Mouse (Mus musculus) liver (tissue): ENCODE measurements around the gene Cpne5.

ENCODE experiments used
- DNase-seq: peaks from one replicate; pipeline ENCODE4 v3.0.0-alpha.2; 2020; ENCODE audit warnings: mixed read lengths

Gene Cpne5

DNA sequence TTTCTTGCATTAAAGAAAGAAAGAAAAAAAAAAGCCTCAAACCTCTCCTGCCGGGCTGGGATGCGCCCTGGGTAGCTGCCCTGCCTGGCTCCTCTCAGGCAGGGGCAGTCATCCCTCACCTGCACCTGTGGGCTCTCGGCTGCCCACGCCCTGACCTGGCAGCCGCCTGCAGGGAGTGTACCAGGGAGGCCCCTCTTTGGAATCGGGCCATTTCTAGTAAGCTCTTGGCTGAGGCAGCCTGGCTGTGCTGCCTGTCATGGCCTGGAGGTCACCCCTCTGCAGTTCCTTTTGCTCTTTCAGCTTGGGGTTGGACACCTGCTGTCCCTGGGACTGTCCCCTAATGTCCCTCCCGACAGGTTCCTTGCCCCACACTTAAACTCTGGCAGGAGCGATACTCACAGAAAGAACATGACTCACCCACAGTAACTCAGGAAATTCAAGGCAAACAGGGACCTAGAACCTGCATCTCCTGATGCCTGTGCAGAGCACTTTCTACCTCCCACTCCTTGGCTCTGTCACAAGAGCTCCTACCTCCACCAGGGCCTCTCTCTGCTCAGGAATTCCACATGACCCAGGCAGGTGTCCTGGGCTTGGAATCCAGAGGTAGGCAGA is 71.9 kb downstream of the Cpne5 start:
- DNase-seq = no peak

DNA sequence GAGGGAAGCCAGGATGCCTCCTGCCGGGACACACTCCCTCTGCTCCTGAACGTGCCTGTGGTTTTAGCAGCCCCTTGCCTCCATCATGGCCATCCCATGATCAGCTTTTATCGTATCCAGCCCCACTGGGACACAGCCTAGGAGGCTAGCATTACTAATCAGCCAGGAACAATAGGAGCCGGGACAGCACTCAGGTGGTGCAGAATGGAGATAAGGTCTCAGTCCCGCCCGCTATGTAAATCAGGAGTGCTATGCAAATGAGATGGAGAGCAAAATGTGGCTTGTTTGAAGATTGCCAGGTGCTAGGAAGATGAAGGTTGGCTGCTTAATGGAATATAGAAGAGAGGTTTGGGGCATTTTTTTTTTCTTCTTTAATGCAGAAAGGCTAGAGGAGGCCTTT is 72.5 kb downstream of the Cpne5 start:
- DNase-seq = peak; percentile 33

DNA sequence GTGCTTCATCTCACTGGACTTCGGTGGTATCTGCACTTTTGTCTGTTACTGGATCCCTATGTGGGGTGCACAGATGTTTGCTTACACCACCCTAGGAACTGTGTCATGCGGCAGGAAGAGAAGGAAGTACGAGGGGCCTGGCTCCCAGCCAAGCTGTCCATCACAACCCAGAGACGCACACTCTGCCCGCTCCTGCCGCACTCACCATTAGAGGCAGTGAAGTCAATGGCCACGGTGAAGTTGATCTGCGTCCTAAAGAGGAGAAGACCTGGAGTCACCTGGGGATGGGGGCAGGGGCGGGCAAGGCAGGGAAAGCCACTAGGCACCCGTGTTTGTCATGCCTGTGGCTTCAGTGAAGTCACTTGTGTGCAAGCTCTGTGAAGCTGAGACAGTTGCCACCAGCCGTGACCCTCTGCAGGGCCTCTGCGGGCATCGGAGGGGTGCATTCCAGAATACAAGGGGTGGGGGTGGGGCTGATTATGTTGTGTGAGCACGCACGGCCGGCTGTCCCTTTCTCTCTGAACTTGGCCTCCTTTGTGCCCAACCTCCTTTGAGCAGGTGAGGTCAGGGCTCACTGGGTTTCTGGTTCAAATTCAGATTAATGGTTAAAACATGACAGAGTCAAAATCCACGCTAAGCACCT is 73.4 kb downstream of the Cpne5 start:
- peak; percentile 35 for DNase-seq

DNA sequence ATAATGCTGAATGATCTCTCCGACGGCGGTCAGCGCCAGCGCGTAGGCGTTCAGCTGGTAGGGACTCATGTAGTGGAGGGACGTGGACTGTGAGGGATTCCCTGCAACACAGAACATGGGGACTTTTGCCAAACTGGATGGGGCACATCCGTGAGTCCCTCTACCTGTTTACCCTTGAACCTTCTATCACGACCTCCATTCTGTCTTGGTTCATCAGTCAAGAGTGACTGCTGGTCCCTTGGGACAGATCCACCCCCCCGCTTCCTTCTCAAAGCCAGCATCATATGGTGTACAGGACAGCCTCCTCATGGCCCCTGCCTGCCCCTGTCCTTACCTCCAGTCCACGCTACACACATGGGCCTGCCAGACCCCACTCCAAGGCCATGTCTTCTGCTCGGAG is 75.6 kb downstream of the Cpne5 start:
- no peak for DNase-seq

DNA sequence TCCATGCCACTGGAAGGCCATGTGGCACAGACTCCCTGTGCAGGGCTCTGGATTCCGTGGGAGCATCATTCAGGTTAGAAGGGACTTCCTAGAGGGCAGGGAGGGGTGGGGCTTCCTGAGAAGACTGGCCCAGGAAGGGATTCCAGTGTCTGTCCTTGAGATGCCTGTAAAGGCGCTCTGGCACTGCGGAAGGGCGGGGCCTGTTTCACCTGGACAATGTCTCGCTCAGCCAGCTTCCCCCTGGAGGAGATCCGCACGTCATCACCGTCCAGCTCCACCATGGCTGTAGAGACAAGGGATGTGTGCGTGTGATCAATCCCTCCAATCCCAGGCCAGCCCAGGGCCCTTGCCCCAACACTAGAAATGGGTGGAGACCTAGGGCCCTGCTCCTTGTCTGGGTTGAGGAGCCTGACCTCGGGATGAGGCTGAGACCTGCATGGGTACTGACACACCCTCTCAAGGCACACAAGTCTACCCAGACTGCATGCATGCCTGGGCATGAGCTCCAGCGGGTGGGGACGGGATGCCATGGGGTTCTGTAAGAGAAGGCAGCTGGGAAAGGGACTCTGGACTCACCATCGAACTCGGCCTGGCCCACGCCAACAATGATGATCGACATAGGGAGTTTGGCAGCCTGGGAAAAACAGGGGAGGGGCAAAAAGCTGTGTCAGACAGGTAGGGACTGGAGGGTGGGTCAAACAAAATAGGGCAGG is 78.1 kb downstream of the Cpne5 start:
- DNase-seq = no peak

DNA sequence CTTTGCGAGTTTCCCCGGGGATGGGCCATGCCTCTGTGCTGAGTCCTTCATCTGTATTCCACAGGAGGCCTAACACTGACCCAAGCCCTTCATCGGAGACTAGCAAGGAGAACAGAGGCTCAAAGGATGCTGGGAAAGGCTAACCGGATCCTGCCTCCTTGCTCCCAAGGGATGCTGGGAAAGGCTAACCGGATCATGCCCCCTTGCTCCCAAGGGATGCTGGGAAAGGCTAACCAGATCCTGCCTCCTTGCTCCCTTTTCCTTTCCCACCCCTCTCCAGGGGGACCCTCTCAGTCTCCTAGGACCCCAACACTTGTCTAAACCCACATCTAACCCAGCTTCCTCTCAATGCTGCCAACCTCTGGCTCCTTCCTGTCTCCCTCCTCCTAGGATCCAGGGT is 78.6 kb downstream of the Cpne5 start:
- DNase-seq = no peak

DNA sequence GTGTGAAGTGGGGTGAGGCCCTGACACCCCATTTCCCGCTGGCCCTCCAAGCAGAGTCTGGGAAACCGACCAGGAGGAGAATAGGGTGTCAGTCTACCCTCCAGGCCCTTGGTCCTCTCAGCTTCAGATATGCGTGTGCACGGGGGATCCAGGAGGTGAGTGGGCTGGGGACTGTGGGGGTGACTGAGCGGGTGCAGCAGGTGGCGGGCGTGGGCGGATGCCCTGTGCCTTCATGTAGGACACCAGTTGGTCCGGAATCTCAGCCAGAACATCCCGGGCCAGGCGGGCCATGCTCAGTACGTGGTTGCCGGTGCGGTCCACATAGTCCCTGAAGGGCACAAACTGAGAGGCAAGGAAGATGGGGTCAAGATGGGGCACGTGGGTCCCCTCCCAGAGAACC is 79.1 kb downstream of the Cpne5 start:
- no peak for DNase-seq

DNA sequence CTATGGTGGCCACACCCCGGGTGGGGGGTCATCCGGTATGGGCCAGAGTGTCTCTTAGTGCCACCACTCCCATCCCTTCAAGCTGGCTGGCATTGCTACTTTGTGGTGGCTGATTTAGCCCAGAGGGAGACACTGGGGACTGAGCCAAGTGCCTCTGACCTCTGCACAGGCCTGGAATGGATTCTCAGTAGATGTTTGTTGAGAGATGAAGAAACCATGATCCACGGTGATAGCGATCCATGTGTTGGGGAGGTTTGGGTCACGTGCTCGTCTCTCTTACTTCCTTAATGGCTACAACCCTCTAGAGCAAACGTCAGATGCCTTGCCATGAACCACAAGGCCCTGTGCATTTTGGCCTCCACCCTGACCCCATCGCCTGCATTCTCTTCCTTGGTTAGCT is 81.1 kb downstream of the Cpne5 start:
- DNase-seq = no peak

DNA sequence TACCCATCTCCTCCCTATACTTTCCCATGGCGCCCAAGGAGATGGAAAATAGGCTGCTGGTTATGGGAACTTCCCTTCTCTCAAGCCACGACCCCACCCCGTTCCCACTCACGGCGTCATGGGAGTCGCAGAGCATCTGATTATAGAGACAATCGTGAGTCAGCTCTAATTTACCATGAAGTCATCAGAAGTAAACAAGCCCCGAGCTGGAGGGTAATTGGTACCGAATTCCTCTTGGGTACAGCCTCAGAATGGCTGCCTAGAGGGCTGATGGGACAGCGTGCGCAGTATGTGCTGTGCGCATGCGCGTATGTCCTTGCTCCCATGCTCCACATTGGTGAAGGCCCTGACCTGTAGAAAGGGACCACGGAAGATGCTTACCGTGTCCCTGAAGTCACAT is 81.6 kb downstream of the Cpne5 start:
- DNase-seq = no peak

DNA sequence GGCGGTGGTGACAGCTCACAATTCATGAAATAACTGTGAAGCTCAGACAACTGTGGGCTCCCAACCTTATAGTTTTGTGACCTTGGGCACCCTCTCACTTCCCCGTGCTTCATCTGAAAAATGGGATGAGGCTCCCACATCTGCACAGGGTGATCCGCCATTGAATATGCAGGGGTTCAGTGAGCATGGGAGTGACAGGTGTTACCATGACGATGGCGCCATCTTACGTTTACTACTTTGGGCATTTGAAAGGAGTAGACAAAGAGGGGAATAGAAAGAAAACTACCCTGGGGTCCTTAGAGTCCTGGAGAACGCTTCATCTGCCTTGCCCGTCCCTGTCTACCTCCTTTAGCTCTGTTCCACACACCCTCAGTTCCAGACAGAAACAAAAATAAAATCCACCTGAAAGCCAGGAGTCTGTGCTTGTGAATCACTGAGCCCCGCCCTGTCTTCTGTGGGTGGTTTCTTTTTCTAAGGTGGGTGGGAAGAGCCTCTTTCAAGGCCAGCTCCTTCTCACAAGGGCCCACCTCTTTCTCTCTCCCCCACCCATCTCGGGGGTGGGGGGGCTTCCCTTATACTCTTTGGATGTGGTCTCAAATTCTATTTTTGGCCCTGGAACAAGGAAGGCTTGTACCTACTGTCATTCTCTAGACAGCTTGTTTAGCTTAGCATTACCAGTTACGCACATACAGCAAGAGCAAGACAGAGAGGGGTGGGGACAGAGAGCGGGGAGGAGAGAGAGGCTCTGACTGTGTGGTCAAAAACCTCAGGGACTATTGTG is 82.4 kb downstream of the Cpne5 start:
- no peak for DNase-seq

DNA sequence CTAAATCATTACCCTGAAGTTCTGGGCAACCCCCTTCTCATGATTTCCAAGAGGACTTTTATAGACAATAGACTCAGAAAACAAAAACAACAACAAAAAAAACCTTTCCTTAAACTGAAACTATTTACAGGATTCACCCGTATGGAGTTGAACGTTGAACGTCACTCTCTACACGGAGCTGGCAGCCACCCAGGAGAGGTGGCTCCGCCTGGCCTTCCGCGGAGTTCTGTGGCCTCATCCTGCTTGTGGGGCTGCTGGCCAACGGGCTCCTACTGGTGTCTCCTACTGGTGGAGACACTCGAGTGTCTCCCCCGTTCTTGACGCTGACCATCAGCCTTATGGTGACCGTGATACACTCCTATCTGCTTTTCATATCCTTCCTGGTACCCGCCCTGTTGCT is 83.7 kb downstream of the Cpne5 start:
- DNase-seq = no peak

DNA sequence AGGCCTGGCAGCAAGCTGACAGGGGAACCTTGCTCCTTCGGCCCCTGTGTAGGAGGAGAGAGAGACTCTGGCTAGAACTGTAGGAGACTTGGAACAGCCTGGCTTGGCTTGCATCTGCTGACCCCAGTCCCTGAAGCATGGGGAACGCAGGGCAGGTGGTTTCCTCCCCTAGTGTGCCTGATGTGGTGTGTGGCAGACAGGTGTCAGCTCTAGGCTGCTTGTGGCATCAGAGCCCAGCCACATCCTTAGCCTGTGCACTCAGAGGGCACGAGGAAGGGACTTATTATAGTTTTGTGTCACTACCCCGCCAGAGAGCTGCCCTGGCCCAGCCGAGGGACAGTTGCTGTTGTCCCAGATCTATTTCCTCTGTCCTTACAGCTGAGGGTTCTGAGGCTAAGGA is 85.4 kb downstream of the Cpne5 start:
- DNase-seq = no peak

DNA sequence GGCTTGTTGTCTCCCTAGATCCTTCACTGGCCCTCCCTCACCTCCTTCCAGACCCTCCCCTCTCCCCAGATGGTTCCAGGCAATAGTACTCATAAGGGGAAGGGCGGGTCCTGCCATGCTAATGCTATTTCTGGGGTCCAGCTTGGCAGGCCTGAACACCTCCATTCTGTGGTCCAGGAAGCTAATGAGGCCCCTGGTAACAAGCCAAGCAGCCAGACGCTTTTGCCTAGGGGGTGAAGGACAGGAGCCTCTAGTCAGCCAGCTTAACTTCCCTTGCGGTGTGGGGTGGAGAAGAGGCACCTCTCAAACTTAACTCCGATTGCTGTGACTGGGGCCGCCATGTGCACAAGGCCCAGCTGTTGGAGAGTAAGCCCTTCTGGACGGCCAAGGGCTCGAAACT is 88.2 kb downstream of the Cpne5 start:
- DNase-seq = no peak

DNA sequence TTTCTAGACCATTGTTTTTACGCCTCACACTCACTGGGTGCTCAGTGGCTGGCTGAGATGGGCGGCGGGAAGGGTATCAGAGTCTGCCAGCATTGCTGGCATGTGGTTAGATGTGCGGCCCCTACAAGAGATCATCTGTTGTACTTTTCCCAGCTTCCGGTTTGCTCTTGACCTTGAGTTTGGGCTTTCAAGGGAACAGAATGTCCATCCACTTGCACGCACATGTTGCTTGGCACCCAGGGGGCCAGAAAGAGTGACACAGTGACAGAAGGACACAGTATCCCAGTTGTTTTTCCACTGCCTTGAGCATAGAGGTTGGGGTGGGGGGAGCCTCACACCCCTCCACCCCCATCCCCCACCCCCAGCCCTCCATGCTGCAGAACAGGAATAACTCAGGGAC is 90.2 kb downstream of the Cpne5 start:
- no peak for DNase-seq

DNA sequence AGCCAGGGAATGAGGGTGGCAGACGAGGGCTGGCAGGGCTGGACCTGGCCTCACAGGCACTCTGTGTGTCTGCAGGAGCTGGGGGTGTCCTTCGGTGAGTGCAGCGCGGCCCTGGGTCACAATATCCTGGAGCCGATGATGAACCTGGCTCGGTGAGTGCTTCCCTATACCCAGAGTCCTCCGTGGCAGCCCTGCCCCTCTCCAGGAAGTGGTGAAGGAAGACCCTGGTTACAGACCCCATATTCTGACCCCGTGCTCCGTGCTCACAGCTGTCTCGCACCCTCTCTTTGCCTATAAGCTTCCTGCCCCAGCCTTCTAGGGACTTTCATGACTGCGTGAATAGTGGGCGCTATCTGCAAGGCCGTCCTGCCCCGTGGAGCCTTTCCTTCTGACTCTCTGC is 90.7 kb downstream of the Cpne5 start:
- no peak for DNase-seq

DNA sequence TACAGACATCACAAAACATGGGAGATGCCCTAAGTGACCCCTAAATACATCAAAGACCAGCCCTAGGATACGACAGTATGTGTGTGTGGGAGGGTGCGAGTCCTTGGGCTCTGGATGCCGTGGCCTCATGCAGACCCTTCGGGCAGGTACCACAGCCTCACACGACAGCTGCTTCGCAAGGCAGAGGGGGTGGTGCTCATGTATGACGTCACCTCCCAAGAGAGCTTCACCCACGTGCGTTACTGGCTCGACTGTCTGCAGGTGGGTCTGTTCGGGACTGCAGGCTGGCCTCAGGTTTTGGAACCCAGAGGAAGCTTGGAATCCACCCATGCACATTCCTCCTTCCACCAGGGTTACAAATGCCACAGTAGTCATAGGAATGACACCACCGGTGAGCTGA is 92.9 kb downstream of the Cpne5 start:
- no peak for DNase-seq

DNA sequence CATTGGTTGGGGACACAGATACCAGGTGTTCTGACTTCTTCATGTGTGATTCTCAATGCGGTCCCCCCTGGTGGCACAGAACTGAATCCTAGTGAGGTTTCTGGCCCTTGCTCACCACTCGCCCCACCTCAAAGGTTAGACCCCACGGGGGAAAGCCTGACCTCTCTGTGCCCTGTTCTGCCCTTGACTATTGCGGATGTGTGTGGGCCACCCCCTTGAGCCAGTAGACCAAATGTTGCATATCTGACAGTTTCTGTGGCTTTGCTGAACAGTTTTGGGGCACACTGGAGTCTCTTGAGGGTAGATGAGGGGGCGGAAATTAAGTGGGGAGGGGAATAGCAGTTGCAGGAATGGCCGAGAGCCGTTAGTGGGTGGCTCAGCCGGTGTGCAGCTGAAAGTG is 94.7 kb downstream of the Cpne5 start:
- DNase-seq = no peak

DNA sequence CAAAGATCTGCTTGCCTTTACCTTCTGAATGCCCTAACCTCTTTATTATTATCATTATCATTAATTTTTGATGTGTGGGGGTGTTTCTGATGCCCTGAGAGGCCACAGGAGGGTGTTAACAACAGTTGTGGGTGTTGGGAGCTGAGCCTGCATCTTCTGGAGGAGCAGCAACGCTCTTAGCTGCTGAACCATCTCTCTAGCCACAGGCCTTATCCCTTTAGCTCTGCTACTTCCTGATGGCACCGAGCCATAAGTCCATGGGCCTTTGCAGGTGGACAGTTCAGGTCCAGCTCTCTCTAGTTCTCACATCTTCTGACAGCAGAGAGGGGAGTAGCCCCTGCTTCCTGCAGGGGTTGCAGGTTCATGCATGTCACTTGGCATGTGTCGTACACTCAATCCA is 96.4 kb downstream of the Cpne5 start:
- no peak for DNase-seq

DNA sequence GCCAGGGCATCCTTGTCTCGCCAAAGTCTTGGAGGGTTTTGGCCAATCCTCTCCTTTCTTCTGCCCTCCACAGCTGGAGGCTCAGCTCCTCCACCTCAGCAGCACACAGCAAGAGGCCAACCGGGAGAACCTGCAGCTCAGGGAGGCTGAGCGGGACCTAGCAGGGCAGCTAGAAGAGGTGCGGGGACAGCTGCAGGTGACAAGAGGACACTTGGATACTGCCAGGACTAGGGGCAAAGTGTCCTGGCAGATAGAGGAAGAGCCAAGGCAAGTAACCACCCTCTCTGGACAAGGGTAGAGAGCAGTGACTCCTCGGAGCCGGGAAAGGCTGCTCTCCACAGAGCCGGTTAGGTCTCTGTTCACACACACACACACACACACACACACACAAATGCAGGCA is 100.1 kb downstream of the Cpne5 start:
- no peak for DNase-seq

DNA sequence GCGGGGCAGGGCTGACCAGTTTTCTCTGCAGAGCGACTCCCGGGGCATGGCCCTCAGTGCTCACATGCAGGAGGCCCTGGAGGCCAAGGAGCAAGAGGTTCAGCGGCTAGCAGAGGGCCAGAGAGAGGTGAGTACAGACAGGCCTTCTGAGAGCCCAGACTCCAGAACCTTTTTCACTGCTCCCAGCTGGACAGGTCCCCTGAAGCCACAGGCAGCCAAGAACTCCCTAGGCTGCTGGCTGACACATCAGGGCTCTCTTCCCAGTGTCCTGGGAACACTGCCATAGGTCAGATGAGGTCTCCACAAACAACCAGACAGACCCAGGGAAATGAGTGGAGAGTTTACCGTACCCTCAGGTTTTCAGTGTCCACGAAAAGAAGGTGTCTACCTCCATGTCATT is 101.7 kb downstream of the Cpne5 start:
- DNase-seq = no peak

DNA sequence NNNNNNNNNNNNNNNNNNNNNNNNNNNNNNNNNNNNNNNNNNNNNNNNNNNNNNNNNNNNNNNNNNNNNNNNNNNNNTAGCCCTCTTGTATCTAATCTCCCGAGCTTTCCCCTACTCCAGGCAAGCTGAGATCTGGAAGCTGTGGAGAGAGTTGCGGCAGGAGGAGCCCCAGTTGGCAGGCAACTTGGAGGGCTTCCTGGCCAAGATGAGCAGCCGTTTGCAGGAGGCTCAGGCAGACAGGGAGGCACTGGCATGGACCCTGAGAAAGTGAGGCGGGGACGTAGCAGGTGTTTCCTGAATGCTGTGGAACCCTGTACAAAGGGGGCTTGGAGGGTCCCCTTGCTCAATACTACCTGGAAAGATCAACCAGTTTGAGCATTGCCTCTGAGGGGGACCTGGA is 102.9 kb downstream of the Cpne5 start:
- no peak for DNase-seq

DNA sequence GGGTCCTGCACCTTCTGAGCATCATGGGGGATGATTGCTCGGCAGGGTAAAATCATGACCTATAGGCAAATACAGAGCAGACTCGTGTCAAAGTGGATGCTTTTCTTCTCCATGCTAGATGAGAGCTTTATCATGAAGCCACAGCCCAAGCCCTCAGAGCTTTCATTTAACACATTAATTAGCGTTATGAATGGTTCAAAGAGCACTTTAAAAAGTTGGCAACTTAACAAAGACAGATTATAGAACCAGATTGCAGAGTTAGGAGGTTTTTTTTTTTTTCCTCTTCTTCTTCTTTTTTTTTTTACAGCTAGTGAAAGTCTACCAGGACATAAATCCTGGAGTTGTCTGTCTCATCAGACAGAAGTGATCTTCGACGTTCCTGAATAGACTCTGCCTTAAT is 108.6 kb downstream of the Cpne5 start:
- no peak for DNase-seq

DNA sequence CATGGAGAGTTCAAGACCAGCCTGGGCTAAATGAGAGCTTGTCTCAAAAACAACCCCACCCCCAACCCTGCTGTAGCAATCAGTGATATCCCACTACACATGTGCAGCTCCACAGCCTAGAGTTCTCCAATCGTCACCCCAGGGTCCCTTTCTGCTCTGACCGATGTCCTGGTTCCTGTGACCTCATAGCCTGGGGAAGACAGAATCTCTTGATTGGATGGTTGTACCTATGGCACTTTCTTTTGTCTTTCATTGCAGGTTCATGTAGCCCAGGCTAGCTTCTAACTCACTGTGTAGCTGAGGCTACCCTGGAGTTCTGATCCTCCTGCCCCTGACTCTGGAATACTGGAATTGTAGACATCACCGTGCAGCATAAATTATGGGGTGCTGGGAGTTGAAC is 111.4 kb downstream of the Cpne5 start:
- no peak for DNase-seq
